Mouse (Mus musculus) WW6 (cell line): Measurements from ENCODE around the gene Cacna1a.
"Not testable (repeated sequence)": the region's sequence is repeated elsewhere in the genome, so short reads cannot be mapped to it uniquely, and the experiment has no call there.

Experiments
- DNase-seq: peaks from one replicate; pipeline ENCODE4 v3.0.0-alpha.2; 2013; ENCODE audit warnings: low read depth, low spot score

The Cacna1a gene

GRCm38 (mm10) chr8:84471271-84471995 is 83.2 kb downstream of the Cacna1a start:
- DNase-seq, result peak; percentile 31

- DNase-seq, result no peak
These were observed 86.2 kb downstream of the Cacna1a start for GRCm38 (mm10) chr8:84474456-84474855.

- no peak for DNase-seq
These were observed 89.1 kb downstream of the Cacna1a start for GRCm38 (mm10) chr8:84477341-84477740.

- DNase-seq, result no peak
These were observed 94.8 kb downstream of the Cacna1a start for GRCm38 (mm10) chr8:84483004-84483403.

DNA sequence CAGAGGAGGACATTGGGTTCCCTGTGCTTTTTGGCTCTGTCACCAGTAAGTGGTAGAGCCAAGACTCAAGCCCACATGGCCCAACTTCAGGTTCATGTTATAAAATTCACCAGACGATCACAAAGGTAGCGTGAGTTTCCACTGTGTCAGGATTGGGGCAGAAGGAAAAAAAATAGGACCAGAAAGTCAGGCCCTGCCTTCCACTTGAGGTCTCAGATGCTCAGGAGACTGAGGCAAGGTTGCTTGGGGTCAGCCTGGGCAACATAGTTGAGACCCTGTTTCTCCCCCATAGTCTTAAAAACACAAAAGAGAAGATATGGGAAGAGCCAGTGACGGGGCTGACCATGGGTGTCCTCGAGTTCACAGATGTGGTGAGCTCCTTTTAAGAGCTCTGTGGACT is 97.1 kb downstream of the Cacna1a start:
- no peak for DNase-seq

GRCm38 (mm10) chr8:84485864-84486263 is 97.6 kb downstream of the Cacna1a start:
- no peak for DNase-seq

DNA sequence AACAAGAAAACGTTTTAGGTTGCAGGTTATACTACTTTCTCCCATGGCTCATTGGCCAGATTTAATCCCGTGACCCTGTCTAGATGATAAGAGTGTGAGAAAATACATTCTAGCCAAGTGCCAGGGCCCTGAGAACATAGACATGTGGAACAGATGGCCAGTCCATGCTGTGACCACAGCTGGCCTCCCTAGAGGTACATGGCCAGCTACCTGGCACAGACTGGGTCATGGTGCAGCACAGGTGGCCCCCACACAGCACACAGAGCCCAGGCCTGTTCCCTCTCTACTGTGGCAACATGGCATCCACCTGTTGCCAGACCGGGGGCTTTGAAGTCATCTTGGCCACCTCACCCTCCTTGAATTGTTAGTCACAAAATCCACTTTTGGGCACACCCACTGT is 101.0 kb downstream of the Cacna1a start:
- DNase-seq, result no peak

- DNase-seq, result no peak
These were observed 106.4 kb downstream of the Cacna1a start for GRCm38 (mm10) chr8:84494541-84495084.

DNA sequence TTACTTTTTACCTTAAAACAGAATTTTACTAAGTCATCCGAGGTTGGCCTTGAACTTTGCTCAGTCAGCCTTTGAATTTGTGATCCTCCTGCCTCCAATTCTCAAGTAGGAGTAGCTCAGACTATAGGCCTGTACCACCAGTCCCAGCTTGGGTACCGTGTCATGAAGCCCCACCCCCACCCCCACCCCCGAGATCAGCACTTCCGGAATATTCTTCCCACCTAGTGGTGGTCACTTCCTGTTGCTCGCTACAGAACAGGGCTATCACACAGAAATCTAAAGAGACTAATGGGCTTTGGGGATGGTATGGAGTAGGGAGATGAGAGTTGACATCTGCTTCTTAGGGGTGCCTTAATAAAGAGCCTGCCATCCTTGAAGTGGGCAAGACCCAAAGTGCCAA is 112.9 kb downstream of the Cacna1a start:
- DNase-seq, result peak; percentile 38

DNA sequence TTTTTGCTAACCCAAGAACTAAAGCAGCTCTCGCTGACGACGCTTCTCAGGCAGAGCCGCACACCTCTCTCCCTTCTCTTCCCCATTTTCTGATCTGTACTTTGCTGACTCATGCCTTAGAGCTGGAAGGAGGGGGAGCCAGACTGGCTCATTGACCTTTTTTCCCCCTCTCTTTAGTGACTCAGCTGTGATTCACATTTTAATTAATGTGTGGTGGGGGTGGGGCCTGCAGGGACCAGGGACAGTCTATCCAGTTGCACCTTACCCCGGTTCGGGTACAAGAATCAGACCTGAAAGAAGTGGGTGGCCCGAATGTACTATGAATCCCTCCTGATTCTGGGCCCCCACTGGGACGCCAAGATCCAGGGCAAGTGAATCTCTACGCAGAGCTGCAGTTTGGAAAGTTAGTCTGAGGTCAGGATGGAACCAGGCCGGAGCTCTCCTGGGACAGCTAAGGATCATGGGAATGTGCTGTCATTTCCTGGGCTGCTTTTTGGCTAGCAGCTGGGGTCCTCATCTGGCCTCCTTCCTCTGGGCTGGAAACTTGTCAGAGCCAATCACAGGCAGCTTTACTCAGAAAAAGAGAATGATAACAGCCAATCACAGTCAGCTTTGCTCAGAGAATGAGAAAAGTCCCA is 113.5 kb downstream of the Cacna1a start:
- peak; percentile 83 for DNase-seq

GRCm38 (mm10) chr8:84502638-84503037 is 114.4 kb downstream of the Cacna1a start:
- DNase-seq, result no peak

- DNase-seq, result no peak
These were observed 119.0 kb downstream of the Cacna1a start for GRCm38 (mm10) chr8:84507220-84507619.

DNA sequence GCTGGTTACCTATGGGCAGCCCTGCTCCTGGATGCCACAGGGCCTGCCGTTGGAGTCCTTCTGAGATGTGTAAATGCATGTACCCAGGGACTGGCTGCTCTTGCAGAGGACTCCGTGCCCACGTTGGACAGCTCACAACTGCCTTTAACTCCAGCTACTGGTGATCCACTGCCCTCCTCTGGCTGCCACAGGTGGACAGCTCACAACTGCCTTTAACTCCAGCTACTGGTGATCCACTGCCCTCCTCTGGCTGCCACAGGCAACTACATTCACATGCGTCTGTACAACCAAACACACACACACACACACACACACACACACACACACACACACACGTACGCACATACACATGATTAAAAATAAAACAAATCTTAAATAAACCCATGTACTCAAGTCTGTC is 121.5 kb downstream of the Cacna1a start:
- DNase-seq, result not testable (repeated sequence)

GRCm38 (mm10) chr8:84511621-84512020 is 123.4 kb downstream of the Cacna1a start:
- DNase-seq, result no peak

DNA sequence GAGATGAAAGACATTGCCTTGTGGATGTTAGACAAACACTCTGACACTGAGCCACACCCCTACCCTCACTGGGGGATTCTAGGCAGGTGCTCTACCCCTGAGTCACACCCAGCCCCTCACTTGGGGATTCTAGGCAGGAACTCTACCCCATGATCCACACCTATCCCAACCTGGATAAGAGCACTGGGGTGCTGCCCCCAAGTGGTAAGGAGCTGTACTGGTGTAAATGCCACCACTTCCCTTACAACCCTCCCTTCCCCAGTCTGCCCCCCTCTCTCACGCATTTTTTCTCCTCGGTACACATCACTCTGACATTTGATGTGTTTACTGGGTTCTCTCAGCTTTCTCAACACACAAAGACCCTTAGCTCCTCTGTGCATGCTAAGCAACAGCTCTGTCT is 125.5 kb downstream of the Cacna1a start:
- DNase-seq, result no peak

GRCm38 (mm10) chr8:84518180-84518579 is 129.9 kb downstream of the Cacna1a start:
- no peak for DNase-seq

GRCm38 (mm10) chr8:84518720-84519119 is 130.5 kb downstream of the Cacna1a start:
- DNase-seq, result no peak

GRCm38 (mm10) chr8:84519767-84520626 is 131.8 kb downstream of the Cacna1a start:
- DNase-seq, result no peak

- DNase-seq, result no peak
These were observed 132.8 kb downstream of the Cacna1a start for GRCm38 (mm10) chr8:84520999-84521398.

GRCm38 (mm10) chr8:84528036-84528435 is 139.8 kb downstream of the Cacna1a start:
- DNase-seq, result no peak

DNA sequence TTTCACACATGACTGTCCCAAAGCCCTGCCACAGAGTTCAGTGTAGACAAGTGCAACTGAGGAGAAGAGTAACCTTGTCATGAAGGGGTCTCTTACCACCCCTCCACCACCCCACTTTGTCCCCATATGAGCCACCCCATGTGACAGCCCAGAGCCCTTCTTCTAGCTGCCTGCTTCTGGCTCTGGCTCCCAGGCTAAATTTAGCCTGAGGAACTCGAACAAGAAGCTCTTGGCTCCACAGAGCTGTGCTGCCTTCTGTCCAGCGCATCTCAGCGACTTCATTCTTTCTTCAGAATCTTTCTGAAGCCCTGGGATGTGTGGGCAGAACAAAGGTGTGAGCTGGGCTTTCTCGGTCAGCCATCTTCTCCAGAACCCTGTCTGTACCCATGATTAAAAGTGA is 141.3 kb downstream of the Cacna1a start:
- no peak for DNase-seq

DNA sequence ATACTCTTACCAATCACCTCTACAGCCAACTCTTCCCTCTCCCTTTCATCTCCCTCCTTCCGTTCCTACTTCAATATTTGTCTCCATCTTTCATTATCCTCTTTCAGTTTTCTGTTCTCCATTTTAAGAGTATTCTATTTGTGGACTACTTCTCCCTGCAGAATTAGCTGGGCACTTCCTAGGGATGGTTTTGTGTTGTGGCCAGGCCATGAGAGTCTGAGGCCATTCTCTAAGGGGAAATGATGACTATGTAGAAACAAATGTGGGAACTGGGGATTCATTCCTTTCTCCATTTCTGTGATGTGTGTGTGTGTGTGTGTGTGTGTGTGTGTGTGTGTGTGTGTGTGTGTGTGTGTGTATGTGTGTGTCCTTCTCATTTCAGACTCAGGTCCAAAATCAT is 144.5 kb downstream of the Cacna1a start:
- DNase-seq, result no peak
